Mouse (Mus musculus) midbrain, embryonic 14.5 days (tissue): ENCODE measurements around the gene Olfr726. TPM values are rescaled to one million over a fixed set of nuclear protein-coding genes. Genes with fewer than 3 reads are reported as not detected.

Source experiments
- polyA plus RNA-seq: library from polyadenylated mRNA; unstranded; fragments of >200 nt; fragmentation: Nextera tagmentation; extraction: Ambion mirVana; gene quantifications from 2 replicates; pipeline ENCODE4 v1.2.1, GENCODE M21; 2014

Gene Olfr726
- polyA plus RNA-seq, 1 experiment from 2014 or later = not detected

Other genes with a start within 250 kb of the Olfr726 start
- gene Olfr722, start 189.0 kb downstream of the Olfr726 start, polyA plus RNA-seq = not detected in 2 replicates
- gene Olfr723, start 159.2 kb downstream of the Olfr726 start, polyA plus RNA-seq = not detected in 2 replicates
- gene Olfr724, start 127.7 kb downstream of the Olfr726 start, polyA plus RNA-seq = not detected in 2 replicates
- not detected in 2 replicates for gene Olfr725, start 50.6 kb downstream of the Olfr726 start, polyA plus RNA-seq
- not detected in 2 replicates for gene Olfr727, start 32.2 kb upstream of the Olfr726 start, polyA plus RNA-seq
- not detected in 2 replicates for gene Olfr728, start 51.7 kb upstream of the Olfr726 start, polyA plus RNA-seq
- gene Olfr729, start 62.0 kb upstream of the Olfr726 start, polyA plus RNA-seq = not detected in 2 replicates
- not detected in 2 replicates for gene Olfr730, start 97.2 kb upstream of the Olfr726 start, polyA plus RNA-seq
- not detected in 2 replicates for gene Olfr731, start 150.9 kb upstream of the Olfr726 start, polyA plus RNA-seq
- not detected in 2 replicates for gene Olfr732, start 193.3 kb upstream of the Olfr726 start, polyA plus RNA-seq
- not detected in 2 replicates for gene Olfr733, start 210.6 kb upstream of the Olfr726 start, polyA plus RNA-seq
- not detected in 2 replicates for gene Olfr734, start 235.8 kb upstream of the Olfr726 start, polyA plus RNA-seq